Mouse (Mus musculus): Measurements from ENCODE around the gene Slc30a5. TPM values are rescaled to one million over a fixed set of nuclear protein-coding genes. Genes with fewer than 3 reads are reported as not detected.
"Not testable (repeated sequence)": the region's sequence is repeated elsewhere in the genome, so short reads cannot be mapped to it uniquely, and the experiment has no call there.

Slc30a5 gene
- total RNA-seq, 1 experiment: 85.6 TPM

- Histone ChIP-seq H3K27ac (ENCODE audit: insufficient read depth, low read depth, low read length, poor library complexity, severe bottlenecking) (no peak overlapping the region), H3K36me3 (ENCODE audit: control insufficient read depth, insufficient read depth, low read length, poor library complexity, severe bottlenecking) (no peaks in the 10 kb centered on the region), H3K4me1 (ENCODE audit: control insufficient read depth in 2 of 2, insufficient read depth in 2 of 2, low read length in 2 of 2, poor library complexity in 1 of 2) (no peaks in the 10 kb centered on the region), H3K4me3 (ENCODE audit: insufficient read depth in 1 of 2, low read depth in 1 of 2, low read length in 2 of 2, poor library complexity in 1 of 2, severe bottlenecking in 1 of 2) (no peak overlapping the region), H3K9ac (ENCODE audit: insufficient read depth, low read depth, low read length, poor library complexity, severe bottlenecking) (no peak overlapping the region), H3K9me3 (ENCODE audit: control insufficient read depth, insufficient read depth, low read depth, low read length) (no peaks in the 10 kb centered on the region)
- in situ Hi-C loops (cut with MboI; ENCODE audit: low sequenced_read_pairs in 2 of 2, unreplicated experiment in 2 of 2): no loop called here
- TF ChIP-seq ZC3H11A (IDR thresholded peaks at IDR 0.05; ENCODE audit: borderline replicate concordance, low read depth, low read length) (no peak), HCFC1 (IDR thresholded peaks at IDR 0.05; ENCODE audit: borderline replicate concordance, insufficient read depth, low read length) (no peak), MAFK (IDR thresholded peaks at IDR 0.05; ENCODE audit: insufficient read depth, low read depth, low read length) (no peak), CHD2 (IDR thresholded peaks at IDR 0.05; ENCODE audit: low read depth, low read length) (no peak), ZNF384 (IDR thresholded peaks at IDR 0.05; ENCODE audit: low read depth, low read length) (no peak)
- no peak for DNase-seq (ENCODE audit: low read depth, low spot score)
Measured at GRCm38 (mm10) chr13:100871445-100872171, 38.4 kb upstream of the Slc30a5 start.

GRCm38 (mm10) chr13:100869813-100870212 is 36.6 kb upstream of the Slc30a5 start:
- Histone ChIP-seq H3K9ac (ENCODE audit: insufficient read depth, low read depth, low read length, poor library complexity, severe bottlenecking) (no peak overlapping the region), H3K36me3 (ENCODE audit: control insufficient read depth, insufficient read depth, low read length, poor library complexity, severe bottlenecking) (no peaks in the 10 kb centered on the region), H3K27ac (ENCODE audit: insufficient read depth, low read depth, low read length, poor library complexity, severe bottlenecking) (no peak overlapping the region), H3K9me3 (ENCODE audit: control insufficient read depth, insufficient read depth, low read depth, low read length) (no peaks in the 10 kb centered on the region), H3K4me1 (ENCODE audit: control insufficient read depth in 2 of 2, insufficient read depth in 2 of 2, low read length in 2 of 2, poor library complexity in 1 of 2) (no peaks in the 10 kb centered on the region), H3K4me3 (ENCODE audit: insufficient read depth in 1 of 2, low read depth in 1 of 2, low read length in 2 of 2, poor library complexity in 1 of 2, severe bottlenecking in 1 of 2) (no peak overlapping the region)
- no peak for DNase-seq (ENCODE audit: low read depth, low spot score)
- in situ Hi-C loops (cut with MboI; ENCODE audit: low sequenced_read_pairs in 2 of 2, unreplicated experiment in 2 of 2): no loop called here
- TF ChIP-seq HCFC1 (IDR thresholded peaks at IDR 0.05; ENCODE audit: borderline replicate concordance, insufficient read depth, low read length) (no peak), MAFK (IDR thresholded peaks at IDR 0.05; ENCODE audit: insufficient read depth, low read depth, low read length) (no peak)

- no peaks in the 10 kb centered on the region for H3K4me1 ChIP-seq (ENCODE audit: control insufficient read depth in 2 of 2, insufficient read depth in 2 of 2, low read length in 2 of 2, poor library complexity in 1 of 2)
- no peaks in the 10 kb centered on the region for H3K36me3 ChIP-seq (ENCODE audit: control insufficient read depth, insufficient read depth, low read length, poor library complexity, severe bottlenecking)
- no peak overlapping the region for H3K9ac ChIP-seq (ENCODE audit: insufficient read depth, low read depth, low read length, poor library complexity, severe bottlenecking)
- in situ Hi-C loops (cut with MboI; ENCODE audit: low sequenced_read_pairs in 2 of 2, unreplicated experiment in 2 of 2): no loop called here
- H3K9me3 ChIP-seq (ENCODE audit: control insufficient read depth, insufficient read depth, low read depth, low read length): no peaks in the 10 kb centered on the region
- H3K27ac ChIP-seq (ENCODE audit: insufficient read depth, low read depth, low read length, poor library complexity, severe bottlenecking): no peak overlapping the region
- TF ChIP-seq MAFK (IDR thresholded peaks at IDR 0.05; ENCODE audit: insufficient read depth, low read depth, low read length) (no peak), ZC3H11A (IDR thresholded peaks at IDR 0.05; ENCODE audit: borderline replicate concordance, low read depth, low read length) (no peak), HCFC1 (IDR thresholded peaks at IDR 0.05; ENCODE audit: borderline replicate concordance, insufficient read depth, low read length) (no peak), CHD2 (IDR thresholded peaks at IDR 0.05; ENCODE audit: low read depth, low read length) (no peak), ZNF384 (IDR thresholded peaks at IDR 0.05; ENCODE audit: low read depth, low read length) (no peak)
- DNase-seq (ENCODE audit: low read depth, low spot score): no peak
- H3K4me3 ChIP-seq (ENCODE audit: insufficient read depth in 1 of 2, low read depth in 1 of 2, low read length in 2 of 2, poor library complexity in 1 of 2, severe bottlenecking in 1 of 2): no peak overlapping the region
Measured at GRCm38 (mm10) chr13:100866311-100866710, 33.1 kb upstream of the Slc30a5 start.

- Histone ChIP-seq H3K4me1 (ENCODE audit: control insufficient read depth in 2 of 2, insufficient read depth in 2 of 2, low read length in 2 of 2, poor library complexity in 1 of 2) (no peaks in the 10 kb centered on the region), H3K4me3 (ENCODE audit: insufficient read depth in 1 of 2, low read depth in 1 of 2, low read length in 2 of 2, poor library complexity in 1 of 2, severe bottlenecking in 1 of 2) (no peak overlapping the region), H3K9ac (ENCODE audit: insufficient read depth, low read depth, low read length, poor library complexity, severe bottlenecking) (no peak overlapping the region), H3K27ac (ENCODE audit: insufficient read depth, low read depth, low read length, poor library complexity, severe bottlenecking) (no peak overlapping the region), H3K9me3 (ENCODE audit: control insufficient read depth, insufficient read depth, low read depth, low read length) (no peaks in the 10 kb centered on the region), H3K36me3 (ENCODE audit: control insufficient read depth, insufficient read depth, low read length, poor library complexity, severe bottlenecking) (no peaks in the 10 kb centered on the region)
- DNase-seq (ENCODE audit: low read depth, low spot score): no peak
- TF ChIP-seq CHD2 (IDR thresholded peaks at IDR 0.05; ENCODE audit: low read depth, low read length): no peak
- TF ChIP-seq ZC3H11A (IDR thresholded peaks at IDR 0.05; ENCODE audit: borderline replicate concordance, low read depth, low read length): no peak
- TF ChIP-seq ZNF384 (IDR thresholded peaks at IDR 0.05; ENCODE audit: low read depth, low read length): no peak
- TF ChIP-seq HCFC1 (IDR thresholded peaks at IDR 0.05; ENCODE audit: borderline replicate concordance, insufficient read depth, low read length): no peak
- TF ChIP-seq MAFK (IDR thresholded peaks at IDR 0.05; ENCODE audit: insufficient read depth, low read depth, low read length): no peak
- in situ Hi-C loops (cut with MboI; ENCODE audit: low sequenced_read_pairs in 2 of 2, unreplicated experiment in 2 of 2): no loop called here
Measured at GRCm38 (mm10) chr13:100865744-100866143, 32.5 kb upstream of the Slc30a5 start.

- H3K4me3 ChIP-seq (ENCODE audit: insufficient read depth in 1 of 2, low read depth in 1 of 2, low read length in 2 of 2, poor library complexity in 1 of 2, severe bottlenecking in 1 of 2); H3K4me1 ChIP-seq (ENCODE audit: control insufficient read depth in 2 of 2, insufficient read depth in 2 of 2, low read length in 2 of 2, poor library complexity in 1 of 2); H3K9me3 ChIP-seq (ENCODE audit: control insufficient read depth, insufficient read depth, low read depth, low read length); H3K9ac ChIP-seq (ENCODE audit: insufficient read depth, low read depth, low read length, poor library complexity, severe bottlenecking); in situ Hi-C loops (cut with MboI; ENCODE audit: low sequenced_read_pairs in 2 of 2, unreplicated experiment in 2 of 2); DNase-seq (ENCODE audit: low read depth, low spot score); H3K36me3 ChIP-seq (ENCODE audit: control insufficient read depth, insufficient read depth, low read length, poor library complexity, severe bottlenecking); H3K27ac ChIP-seq (ENCODE audit: insufficient read depth, low read depth, low read length, poor library complexity, severe bottlenecking): not testable (repeated sequence)
Measured at GRCm38 (mm10) chr13:100863914-100864313, 30.7 kb upstream of the Slc30a5 start.
